Mouse (Mus musculus) common myeloid progenitor, adult 5-6 weeks (primary cell): Measurements from ENCODE around the gene Lhx5. TPM values are rescaled to one million over a fixed set of nuclear protein-coding genes. Genes with fewer than 3 reads are reported as not detected.

Experiments used
- ATAC-seq: replicated peaks from 2 replicates; pipeline ENCODE4 v1.8.0; 2016; ENCODE audit warnings: low read depth, mild to moderate bottlenecking, moderate TSS enrichment, inconsistent platforms; ENCODE audit not compliant: poor library complexity, severe bottlenecking
- total RNA-seq: library from RNA; stranded (forward); fragments of 200-1000, 187-1606 nt; gene quantifications from 2 replicates; pipeline ENCODE4 v1.2.3, GENCODE M21; 2017

Lhx5 gene
- total RNA-seq, 1 experiment from 2014 or later, result not detected

GRCm38 (mm10) chr5:120459133-120459532 is 27.6 kb downstream of the Lhx5 start:
- ATAC-seq, result no peak

GRCm38 (mm10) chr5:120461902-120462301 is 30.4 kb downstream of the Lhx5 start:
- ATAC-seq, result no peak

GRCm38 (mm10) chr5:120464321-120464720 is 32.8 kb downstream of the Lhx5 start:
- ATAC-seq, result no peak

GRCm38 (mm10) chr5:120465062-120465461 is 33.6 kb downstream of the Lhx5 start:
- ATAC-seq, result no peak

GRCm38 (mm10) chr5:120465860-120466259 is 34.4 kb downstream of the Lhx5 start:
- peak; percentile 90 for ATAC-seq

- ATAC-seq, result peak; percentile 46
Observed at GRCm38 (mm10) chr5:120467026-120467425, 35.5 kb downstream of the Lhx5 start.

GRCm38 (mm10) chr5:120468336-120468735 is 36.8 kb downstream of the Lhx5 start:
- ATAC-seq, result no peak

- ATAC-seq, result no peak
Observed at GRCm38 (mm10) chr5:120468830-120469229, 37.3 kb downstream of the Lhx5 start.

- ATAC-seq, result no peak
Observed at GRCm38 (mm10) chr5:120471538-120471937, 40.0 kb downstream of the Lhx5 start.

- no peak for ATAC-seq
Observed at GRCm38 (mm10) chr5:120472770-120473169, 41.3 kb downstream of the Lhx5 start, which contains the start of gene Sdsl. Gene Sdsl (minus strand): TSS chr5:120472810.

- ATAC-seq, result no peak
Observed at GRCm38 (mm10) chr5:120473361-120473760, 41.9 kb downstream of the Lhx5 start.

- no peak for ATAC-seq
Observed at GRCm38 (mm10) chr5:120475861-120476260, 44.4 kb downstream of the Lhx5 start.

GRCm38 (mm10) chr5:120476296-120476695 is 44.8 kb downstream of the Lhx5 start, which contains the start of gene Sds:
Gene Sds (plus strand): TSS chr5:120476526.
- no peak for ATAC-seq

- no peak for ATAC-seq
Observed at GRCm38 (mm10) chr5:120477993-120478392, 46.5 kb downstream of the Lhx5 start.

GRCm38 (mm10) chr5:120479538-120479937 is 48.0 kb downstream of the Lhx5 start:
- no peak for ATAC-seq

- ATAC-seq, result no peak
Observed at GRCm38 (mm10) chr5:120481205-120481604, 49.7 kb downstream of the Lhx5 start.

- no peak for ATAC-seq
Observed at GRCm38 (mm10) chr5:120483399-120483798, 51.9 kb downstream of the Lhx5 start.

- no peak for ATAC-seq
Observed at GRCm38 (mm10) chr5:120487844-120488243, 56.3 kb downstream of the Lhx5 start.

GRCm38 (mm10) chr5:120490679-120491192 is 59.2 kb downstream of the Lhx5 start:
- ATAC-seq, result no peak
